Mouse (Mus musculus) brain, embryonic 18.5 days (tissue): ENCODE results near the gene Arel1.

ENCODE experiments used
- DNase-seq: peaks from one replicate; pipeline ENCODE4 v3.0.0-alpha.2; 2012; ENCODE audit warnings: low read depth, low spot score

Gene Arel1

GRCm38 (mm10) chr12:84970428-84971096 lies at the start of gene Arel1, which contains the start of gene Fcf1:
TSS of gene Arel1 (minus strand) at chr12:84970900.
TSS of gene Fcf1 (plus strand) at chr12:84970897.
- DNase-seq, result peak; percentile 85

- no peak for DNase-seq
These were observed 41.5 kb upstream of the Arel1 start for GRCm38 (mm10) chr12:85012185-85012584.

- DNase-seq, result no peak
These were observed 39.8 kb upstream of the Arel1 start for GRCm38 (mm10) chr12:85010541-85010940.

- no peak for DNase-seq
These were observed 39.1 kb upstream of the Arel1 start for GRCm38 (mm10) chr12:85009776-85010175.

GRCm38 (mm10) chr12:85007021-85007420 lies 36.3 kb upstream of the Arel1 start:
- no peak for DNase-seq

GRCm38 (mm10) chr12:85006206-85006605 lies 35.5 kb upstream of the Arel1 start:
- no peak for DNase-seq

- DNase-seq, result no peak
These were observed 28.4 kb upstream of the Arel1 start for GRCm38 (mm10) chr12:84999053-84999452.

- DNase-seq, result peak; percentile 14
These were observed 26.1 kb upstream of the Arel1 start for GRCm38 (mm10) chr12:84996501-84997398.

GRCm38 (mm10) chr12:84996083-84996496 lies 25.4 kb upstream of the Arel1 start, which contains the start of gene Ylpm1:
TSS of gene Ylpm1 (plus strand) at chr12:84996321.
- peak; percentile 95 for DNase-seq

- DNase-seq, result no peak
These were observed 24.5 kb upstream of the Arel1 start for GRCm38 (mm10) chr12:84995112-84995761.

GRCm38 (mm10) chr12:84989456-84989855 lies 18.8 kb upstream of the Arel1 start:
- DNase-seq, result no peak

GRCm38 (mm10) chr12:84979264-84979862 lies 8.7 kb upstream of the Arel1 start:
- no peak for DNase-seq

- DNase-seq, result no peak
These were observed 858 bp downstream of the Arel1 start for GRCm38 (mm10) chr12:84969656-84970427.

- no peak for DNase-seq
These were observed 1.7 kb downstream of the Arel1 start for GRCm38 (mm10) chr12:84968831-84969655.

- no peak for DNase-seq
These were observed 8.1 kb downstream of the Arel1 start for GRCm38 (mm10) chr12:84962606-84963005.

GRCm38 (mm10) chr12:84958794-84959356 lies 11.8 kb downstream of the Arel1 start:
- DNase-seq, result no peak

GRCm38 (mm10) chr12:84956317-84956716 lies 14.4 kb downstream of the Arel1 start:
- no peak for DNase-seq

- no peak for DNase-seq
These were observed 18.3 kb downstream of the Arel1 start for GRCm38 (mm10) chr12:84952351-84952750.

GRCm38 (mm10) chr12:84951531-84951930 lies 19.2 kb downstream of the Arel1 start:
- no peak for DNase-seq

GRCm38 (mm10) chr12:84950763-84951162 lies 19.9 kb downstream of the Arel1 start:
- no peak for DNase-seq
